Mouse (Mus musculus) CH12.LX (cell line): ENCODE data around the gene Gm609.
"Not testable (repeated sequence)": the region's sequence is repeated elsewhere in the genome, so short reads cannot be mapped to it uniquely, and the experiment has no call there.

Source experiments
- CHD2 ChIP-seq: IDR thresholded peaks from 2 replicates; pipeline ENCODE4 v1.6.1; 2011; ENCODE audit warnings: low read length, improper control_type of control experiment
- CTCF ChIP-seq, 2 experiments: IDR thresholded peaks in 1 of 2; conservative IDR thresholded peaks in 1 of 2; 2 replicates each; pipeline ENCODE4 v1.5.1; 2011 to 2012; ENCODE audit warnings: low read depth in 2 of 2, low read length in 2 of 2, improper control_type of control experiment in 1 of 2, inconsistent platforms in 1 of 2, mild to moderate bottlenecking in 1 of 2, moderate library complexity in 1 of 2
- EP300 ChIP-seq: IDR thresholded peaks from 2 replicates; pipeline ENCODE4 v1.6.1; 2011; ENCODE audit warnings: low read length, improper control_type of control experiment
- ETS1 ChIP-seq: conservative IDR thresholded peaks from 2 replicates; pipeline ENCODE4 v1.6.1; 2012; ENCODE audit warnings: low read depth, mild to moderate bottlenecking, inconsistent platforms, low read length, improper control_type of control experiment, moderate library complexity
- HCFC1 ChIP-seq: IDR thresholded peaks from 2 replicates; pipeline ENCODE4 v1.6.1; 2012; ENCODE audit warnings: low read depth, mild to moderate bottlenecking, inconsistent platforms, low read length, improper control_type of control experiment
- JUND ChIP-seq: conservative IDR thresholded peaks from 2 replicates; pipeline ENCODE4 v1.6.1; 2011; ENCODE audit warnings: low read depth, low read length, improper control_type of control experiment
- MAFK ChIP-seq: IDR thresholded peaks from 2 replicates; pipeline ENCODE4 v1.6.1; 2011; ENCODE audit warnings: low read length, improper control_type of control experiment; ENCODE audit not compliant: insufficient replicate concordance
- MYC ChIP-seq: IDR thresholded peaks from 2 replicates; pipeline ENCODE4 v1.6.1; 2011; ENCODE audit warnings: low read depth, mild to moderate bottlenecking, improper control_type of control experiment, low read length
- NRF1 ChIP-seq: IDR thresholded peaks from 2 replicates; pipeline ENCODE4 v1.6.1; 2014; ENCODE audit warnings: low read depth, mild to moderate bottlenecking, inconsistent platforms, low read length, improper control_type of control experiment, moderate library complexity
- POLR2A ChIP-seq: IDR thresholded peaks from 2 replicates; pipeline ENCODE4 v1.6.1; 2011; ENCODE audit warnings: low read depth, mild to moderate bottlenecking, improper control_type of control experiment, low read length
- POLR2AphosphoS2 ChIP-seq: IDR thresholded peaks from 2 replicates; pipeline ENCODE4 v1.6.1; 2011; ENCODE audit warnings: low read depth, low read length, improper control_type of control experiment
- UBTF ChIP-seq: IDR thresholded peaks from 2 replicates; pipeline ENCODE4 v1.6.1; 2012; ENCODE audit warnings: low read depth, mild to moderate bottlenecking, inconsistent platforms, low read length, improper control_type of control experiment, moderate library complexity
- ZC3H11A ChIP-seq: IDR thresholded peaks from 2 replicates; pipeline ENCODE4 v1.6.1; 2012; ENCODE audit warnings: low read depth, mild to moderate bottlenecking, inconsistent platforms, low read length, improper control_type of control experiment
- ZKSCAN1 ChIP-seq: IDR thresholded peaks from 2 replicates; pipeline ENCODE4 v1.6.1; 2012; ENCODE audit warnings: low read depth, inconsistent platforms, low read length, improper control_type of control experiment, borderline replicate concordance

GRCm38 (mm10) chr16:45409064-45409446 lies 83.7 kb downstream of the Gm609 start:
- TF ChIP-seq ZKSCAN1; NRF1; ZC3H11A; CTCF (conservative IDR thresholded peaks at IDR 0.05 in 1 of 2, IDR thresholded peaks at IDR 0.05 in 1 of 2; ENCODE audit: low read depth in 2 of 2, low read length in 2 of 2); JUND; MYC; MAFK; POLR2A; ETS1; EP300; POLR2AphosphoS2; CHD2; HCFC1; UBTF: not testable (repeated sequence)
